ENCODE assay signal across 16 mouse cellular contexts in the genomic region with DNA sequence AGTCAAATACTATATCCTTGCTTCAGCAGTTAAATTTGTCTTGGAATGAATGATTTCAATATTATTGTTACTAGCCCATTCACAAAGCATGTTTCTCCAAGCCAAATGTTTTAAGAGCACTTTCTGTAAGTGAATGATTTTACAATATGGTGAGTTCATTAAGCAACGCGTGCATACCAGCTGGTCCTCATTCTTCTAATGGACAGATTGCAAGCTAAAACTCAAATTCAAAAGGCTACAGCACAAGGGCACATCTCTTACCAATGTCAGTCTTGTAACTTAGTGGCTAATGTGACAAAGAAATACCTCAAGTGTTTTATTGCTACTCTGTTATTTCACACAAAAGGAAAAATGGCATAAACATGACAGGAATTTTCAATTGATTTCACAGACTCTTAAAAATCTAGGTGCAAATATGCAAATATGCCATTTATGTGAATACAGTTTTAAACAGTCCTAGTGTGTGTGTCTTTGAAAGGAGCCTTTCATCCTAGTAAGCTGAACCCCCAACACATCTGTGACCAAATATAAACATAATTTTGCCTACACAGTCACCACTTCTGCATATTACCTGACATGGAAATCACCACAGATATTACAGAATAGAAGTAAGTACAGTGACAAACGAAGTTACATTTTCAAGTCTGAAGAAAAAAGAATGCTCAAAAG.
"Had no signal": no experiment of that assay in that cellular context is flagged by ENCODE, and none has a peak within 500 bp of the region (broad histone marks: within the 10 kb centered on the region; RNA-seq: fewer than 3 reads in every experiment).

No protein-coding gene starts in this region.

- H3K9me3 ChIP-seq: limb, embryonic 12.5 days; liver, embryonic 13.5 days; lung, embryonic 15.5 days; megakaryocyte, embryonic 14.5 days; midbrain, embryonic 12.5 days; neural tube, embryonic 15.5 days had no signal

- H3K4me2 ChIP-seq: limb, embryonic 12.5 days; liver, embryonic 13.5 days; lung, embryonic 15.5 days; midbrain, embryonic 12.5 days; neural tube, embryonic 15.5 days had no signal

- ATAC-seq: liver, postnatal 0 days; midbrain, embryonic 16.5 days had no signal

- H3K27me3 ChIP-seq: limb, embryonic 12.5 days; liver, embryonic 13.5 days; lung, embryonic 15.5 days; megakaryocyte, embryonic 14.5 days; midbrain, embryonic 12.5 days; neural tube, embryonic 15.5 days had no signal

- H3K4me1 ChIP-seq: limb, embryonic 12.5 days; liver, embryonic 13.5 days; lung, embryonic 15.5 days; megakaryocyte, embryonic 14.5 days; midbrain, embryonic 12.5 days; neural tube, embryonic 15.5 days had no signal

- H3K36me3 ChIP-seq: limb, embryonic 12.5 days; liver, embryonic 13.5 days; lung, embryonic 15.5 days; midbrain, embryonic 12.5 days; neural tube, embryonic 15.5 days had no signal

- H3K4me3 ChIP-seq: limb, embryonic 12.5 days; liver, embryonic 13.5 days; lung, embryonic 15.5 days; megakaryocyte, embryonic 14.5 days; midbrain, embryonic 12.5 days; neural tube, embryonic 15.5 days had no signal

- H3K9ac ChIP-seq: limb, embryonic 12.5 days; liver, embryonic 13.5 days; liver, postnatal 0 days; lung, embryonic 15.5 days; midbrain, embryonic 12.5 days; neural tube, embryonic 15.5 days had no signal

- H3K27ac ChIP-seq: limb, embryonic 12.5 days; liver, embryonic 13.5 days; lung, embryonic 15.5 days; macrophage; midbrain, embryonic 12.5 days; neural tube, embryonic 15.5 days had no signal

- DNase-seq: kidney, adult 18-20 months; kidney, postnatal 10 days; kidney, postnatal 4 days; liver; liver, embryonic 13.5 days; liver, postnatal 0 days; lung, postnatal 14 days; right cerebral cortex, postnatal 14 days; thymus, postnatal 36 days had no signal
